Mouse (Mus musculus) limb, embryonic 10.5 days (tissue): ENCODE measurements around the gene Psmb5. TPM values are rescaled to one million over a fixed set of nuclear protein-coding genes. Genes with fewer than 3 reads are reported as not detected.

ENCODE experiments used
- DNase-seq: peaks from one replicate; pipeline ENCODE4 v3.0.0-alpha.2; 2017; ENCODE audit warnings: low spot score
- H3K27ac ChIP-seq: fragments of 300-500 bp; sonication (generic); 2 replicates; pipeline ENCODE4 v1.5.1; 2016; ENCODE audit warnings: mild to moderate bottlenecking
- H3K27me3 ChIP-seq: fragments of 300-500 bp; sonication (generic); 2 replicates; pipeline ENCODE4 v1.6.1; 2016; ENCODE audit warnings: low read depth, mild to moderate bottlenecking; ENCODE audit not compliant: poor library complexity, severe bottlenecking
- H3K36me3 ChIP-seq: fragments of 300-500 bp; sonication (generic); 2 replicates; pipeline ENCODE4 v1.6.1; 2016; ENCODE audit warnings: mild to moderate bottlenecking, moderate library complexity
- H3K4me1 ChIP-seq: fragments of 300-500 bp; sonication (generic); 2 replicates; pipeline ENCODE4 v1.6.1; 2016
- H3K4me3 ChIP-seq: fragments of 300-500 bp; sonication (generic); 2 replicates; pipeline ENCODE4 v1.5.1; 2016; ENCODE audit warnings: mild to moderate bottlenecking, moderate library complexity
- H3K9me3 ChIP-seq: fragments of 300-500 bp; sonication (generic); replicated peaks from 2 replicates; pipeline ENCODE4 v1.6.1; 2016; ENCODE audit warnings: mild to moderate bottlenecking
- WGBS: fragments of 180-500 bp; shearing (Covaris S2); methylation state at CpG from one replicate; pipeline ENCODE4 v1.1.7; 2016; 5-methylcytosine and 5-hydroxymethylcytosine counted together
- polyA plus RNA-seq: library from polyadenylated mRNA; unstranded; fragments of >200 nt; fragmentation: Nextera tagmentation; extraction: Ambion mirVana; gene quantifications from 2 replicates; pipeline ENCODE4 v1.2.1, GENCODE M21; 2016

Psmb5 gene
- polyA plus RNA-seq, 1 experiment from 2014 or later = 508 TPM

GRCm38 (mm10) chr14:54602613-54603012 is 15.2 kb downstream of the Psmb5 start:
- whole genome bisulfite sequencing = 48% methylated on average over 4 of the region's 4 CpGs
- H3K36me3 ChIP-seq = peaks cover 14% of the 10 kb centered on the region
- DNase-seq = no peak
- no peaks in the 10 kb centered on the region for H3K9me3 ChIP-seq
- H3K4me3 ChIP-seq = peak overlapping the region; percentile 70
- no peaks in the 10 kb centered on the region for H3K27me3 ChIP-seq
- peaks cover 21% of the 10 kb centered on the region for H3K4me1 ChIP-seq
- H3K27ac ChIP-seq = peak overlapping the region; percentile 96

DNA sequence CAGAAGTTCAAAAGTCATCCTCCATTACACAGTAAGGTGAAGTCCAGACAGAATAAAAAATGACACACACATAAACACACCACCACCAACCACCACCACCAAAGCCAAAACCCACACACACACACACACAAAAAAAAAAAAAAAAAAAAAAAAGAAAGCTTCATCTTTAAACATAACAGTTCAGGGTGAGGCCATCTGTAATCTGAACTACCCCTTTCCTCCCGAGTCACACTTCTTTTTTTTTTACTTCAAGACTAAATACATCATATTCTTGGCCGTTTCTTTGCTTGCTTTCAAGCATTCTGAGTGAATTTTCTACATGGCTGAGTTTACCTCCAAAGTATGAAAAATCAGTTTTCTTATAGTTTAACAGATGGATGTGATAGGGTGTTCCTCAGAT is 16.2 kb downstream of the Psmb5 start:
- no peak overlapping the region for H3K4me3 ChIP-seq
- 88% methylated on average over 2 of the region's 2 CpGs for WGBS
- no peaks in the 10 kb centered on the region for H3K9me3 ChIP-seq
- DNase-seq = no peak
- H3K4me1 ChIP-seq = peaks cover 21% of the 10 kb centered on the region
- H3K27ac ChIP-seq = no peak overlapping the region
- H3K36me3 ChIP-seq = peaks cover 14% of the 10 kb centered on the region
- H3K27me3 ChIP-seq = no peaks in the 10 kb centered on the region

- H3K9me3 ChIP-seq = no peaks in the 10 kb centered on the region
- peaks cover 12% of the 10 kb centered on the region; the same call in 1 of the 2 replicates for H3K4me1 ChIP-seq
- H3K27me3 ChIP-seq = no peaks in the 10 kb centered on the region
- no peak for DNase-seq
- no peak overlapping the region for H3K4me3 ChIP-seq
- WGBS = 74% methylated on average over 7 of the region's 7 CpGs
- peaks cover 45% of the 10 kb centered on the region for H3K36me3 ChIP-seq
- H3K27ac ChIP-seq = no peak overlapping the region
These were observed 20.7 kb downstream of the Psmb5 start for GRCm38 (mm10) chr14:54597084-54597483.

DNA sequence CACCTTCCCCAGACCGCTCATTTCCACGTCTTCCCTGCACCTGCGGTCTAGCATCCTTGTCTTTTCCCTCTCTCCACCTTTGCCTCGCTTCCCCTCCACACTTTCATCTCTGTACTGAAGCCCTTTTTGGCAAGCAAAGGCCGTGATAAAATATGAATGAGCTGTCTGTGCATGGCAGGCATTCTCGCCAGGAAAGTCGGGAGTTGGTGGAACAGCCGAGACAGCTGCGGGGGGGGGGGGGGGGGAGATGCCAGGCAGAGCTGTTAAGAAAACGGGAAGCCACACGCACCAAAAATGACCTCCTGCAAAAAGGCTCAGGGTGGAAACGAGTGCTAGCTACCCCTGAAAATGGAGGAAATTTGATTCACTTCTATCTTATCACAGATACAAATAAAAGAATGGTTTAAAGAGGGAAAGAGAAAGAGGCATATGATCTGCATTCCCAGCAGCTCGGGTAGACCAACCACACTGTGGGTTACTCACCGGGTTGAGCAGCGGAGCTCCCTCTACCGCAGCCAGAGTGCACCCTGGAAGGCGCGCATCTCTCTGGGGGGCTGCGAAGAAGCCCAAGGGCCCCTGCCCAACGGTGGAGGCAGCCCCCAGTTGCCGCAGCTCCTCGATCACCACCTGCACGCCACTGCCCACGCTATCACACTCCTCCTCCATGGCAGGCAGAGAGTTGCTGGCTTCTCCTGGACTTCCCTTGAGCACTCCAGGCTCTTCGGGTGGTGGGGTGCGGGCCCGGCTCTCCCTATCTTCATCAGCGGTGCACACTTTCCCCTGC is 23.0 kb downstream of the Psmb5 start:
- Histone ChIP-seq H3K36me3 (peaks cover 62% of the 10 kb centered on the region), H3K4me1 (peaks cover 12% of the 10 kb centered on the region; the same call in 1 of the 2 replicates), H3K4me3 (no peak overlapping the region), H3K27me3 (no peaks in the 10 kb centered on the region), H3K27ac (0 out of 2 replicates have a peak overlapping the region, but pooled peaks have one; percentile 42), H3K9me3 (no peaks in the 10 kb centered on the region)
- DNase-seq = no peak
- 74% methylated on average over 28 of the region's 28 CpGs for WGBS

DNA sequence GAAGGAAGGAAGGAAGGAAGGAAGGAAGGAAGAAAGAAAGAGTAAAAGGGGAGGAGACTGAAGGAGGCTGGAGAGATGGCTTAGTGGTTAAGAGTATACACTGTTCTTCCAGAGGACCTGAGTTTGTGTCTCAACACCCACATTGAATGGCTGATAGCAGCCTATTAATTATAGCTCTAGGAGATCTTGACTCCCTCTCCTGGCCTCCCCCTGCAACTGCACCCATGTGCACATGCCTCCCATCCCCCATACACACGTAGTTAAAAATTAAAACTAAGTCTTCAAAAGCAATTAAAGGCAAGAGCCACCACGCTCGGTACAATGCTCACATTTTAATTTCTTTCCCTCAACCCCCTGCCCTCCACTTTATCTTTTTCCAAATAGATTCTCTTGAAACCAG is 23.8 kb downstream of the Psmb5 start:
- DNase-seq = no peak
- 94% methylated on average over 3 of the region's 3 CpGs for WGBS
- H3K27ac ChIP-seq = no peak overlapping the region
- peaks cover 12% of the 10 kb centered on the region; the same call in 1 of the 2 replicates for H3K4me1 ChIP-seq
- H3K36me3 ChIP-seq = peaks cover 55% of the 10 kb centered on the region
- no peak overlapping the region for H3K4me3 ChIP-seq
- H3K27me3 ChIP-seq = no peaks in the 10 kb centered on the region
- H3K9me3 ChIP-seq = no peaks in the 10 kb centered on the region

GRCm38 (mm10) chr14:54592319-54592934 is 25.4 kb downstream of the Psmb5 start:
- H3K27me3 ChIP-seq = no peaks in the 10 kb centered on the region
- WGBS = 70% methylated on average over 10 of the region's 10 CpGs
- peak overlapping the region; percentile 58; the same call in 1 of the 2 replicates for H3K27ac ChIP-seq
- DNase-seq = no peak
- peaks cover 12% of the 10 kb centered on the region; the same call in 1 of the 2 replicates for H3K4me1 ChIP-seq
- H3K36me3 ChIP-seq = peaks cover 49% of the 10 kb centered on the region
- H3K4me3 ChIP-seq = no peak overlapping the region
- no peaks in the 10 kb centered on the region for H3K9me3 ChIP-seq

- Histone ChIP-seq H3K36me3 (peaks cover 56% of the 10 kb centered on the region), H3K4me3 (no peak overlapping the region), H3K4me1 (peaks cover 12% of the 10 kb centered on the region; the same call in 1 of the 2 replicates), H3K9me3 (no peaks in the 10 kb centered on the region), H3K27me3 (no peaks in the 10 kb centered on the region), H3K27ac (no peak overlapping the region)
- WGBS = 95% methylated on average over 16 of the region's 16 CpGs
- no peak for DNase-seq
These were observed 26.8 kb downstream of the Psmb5 start for GRCm38 (mm10) chr14:54591056-54591455.

DNA sequence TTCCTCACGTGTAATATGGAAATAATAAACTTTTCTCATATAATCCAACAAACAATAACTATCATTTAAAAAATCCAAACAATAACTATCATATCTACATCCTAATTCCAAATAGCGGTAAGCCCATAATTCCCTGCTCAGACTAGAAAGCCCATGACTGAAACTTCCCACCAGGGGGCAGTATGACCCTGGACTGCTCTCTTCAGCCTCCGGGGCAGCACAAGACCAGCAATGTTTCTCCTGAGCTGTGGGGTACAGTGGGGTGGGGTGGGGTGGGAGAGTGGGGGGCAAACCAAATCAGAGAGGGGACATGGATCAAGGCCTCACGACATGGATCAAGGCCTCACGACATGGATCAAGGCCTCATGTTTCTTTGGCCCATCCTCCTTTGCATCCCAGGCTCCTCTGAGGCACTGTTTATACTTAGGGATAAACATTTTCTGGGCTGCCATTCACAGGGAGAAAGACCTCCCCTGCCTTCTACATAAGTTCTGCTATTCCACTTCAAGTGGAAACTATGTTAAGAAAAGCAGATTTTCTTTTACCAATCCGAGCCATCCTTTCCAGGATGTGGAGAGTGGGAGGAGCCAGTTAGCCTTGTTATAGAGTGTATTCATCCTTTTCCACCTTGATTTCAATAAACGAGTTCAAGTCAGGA is 34.0 kb downstream of the Psmb5 start:
- Histone ChIP-seq H3K27me3 (no peaks in the 10 kb centered on the region), H3K9me3 (no peaks in the 10 kb centered on the region), H3K27ac (no peak overlapping the region), H3K36me3 (peaks cover 41% of the 10 kb centered on the region), H3K4me1 (no peaks in the 10 kb centered on the region), H3K4me3 (no peak overlapping the region)
- DNase-seq = peak; percentile 68
- 51% methylated on average over 7 of the region's 7 CpGs for WGBS

GRCm38 (mm10) chr14:54582536-54582935 is 35.3 kb downstream of the Psmb5 start:
- peaks cover 41% of the 10 kb centered on the region for H3K36me3 ChIP-seq
- no peak for DNase-seq
- WGBS = 93% methylated on average over 9 of the region's 9 CpGs

DNA sequence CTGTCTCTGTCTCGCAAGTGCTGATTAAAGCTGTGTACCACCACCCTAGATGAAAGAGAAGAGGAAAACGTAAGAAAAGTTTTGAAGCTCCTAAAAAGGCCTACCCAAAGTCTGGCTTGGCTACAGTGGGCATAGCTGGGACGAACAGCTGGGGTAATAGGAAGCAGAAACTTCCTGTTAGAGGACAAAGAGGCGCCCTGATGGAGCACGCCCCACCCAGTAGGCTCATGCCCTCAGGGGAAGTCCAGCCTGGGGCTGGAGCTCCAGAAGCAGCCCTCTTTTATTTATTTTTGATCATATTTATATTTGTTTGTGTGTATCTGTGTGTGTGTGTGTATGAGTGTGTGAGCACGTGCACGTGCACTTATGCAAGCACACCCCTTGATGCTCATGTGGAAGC is 38.2 kb downstream of the Psmb5 start:
- DNase-seq = no peak
- Histone ChIP-seq H3K4me1 (peaks cover 24% of the 10 kb centered on the region), H3K36me3 (peaks cover 22% of the 10 kb centered on the region), H3K9me3 (no peaks in the 10 kb centered on the region), H3K27me3 (no peaks in the 10 kb centered on the region), H3K4me3 (no peak overlapping the region), H3K27ac (no peak overlapping the region)
- 83% methylated on average over 7 of the region's 7 CpGs for WGBS

More at GRCm38 (mm10) chr14:54582536-54582935, 35.3 kb downstream of the Psmb5 start:
- Histone ChIP-seq H3K4me3 (no peak overlapping the region), H3K27ac (no peak overlapping the region), H3K9me3 (no peaks in the 10 kb centered on the region), H3K4me1 (peaks cover 4% of the 10 kb centered on the region; the same call in 1 of the 2 replicates), H3K27me3 (no peaks in the 10 kb centered on the region)

DNA sequence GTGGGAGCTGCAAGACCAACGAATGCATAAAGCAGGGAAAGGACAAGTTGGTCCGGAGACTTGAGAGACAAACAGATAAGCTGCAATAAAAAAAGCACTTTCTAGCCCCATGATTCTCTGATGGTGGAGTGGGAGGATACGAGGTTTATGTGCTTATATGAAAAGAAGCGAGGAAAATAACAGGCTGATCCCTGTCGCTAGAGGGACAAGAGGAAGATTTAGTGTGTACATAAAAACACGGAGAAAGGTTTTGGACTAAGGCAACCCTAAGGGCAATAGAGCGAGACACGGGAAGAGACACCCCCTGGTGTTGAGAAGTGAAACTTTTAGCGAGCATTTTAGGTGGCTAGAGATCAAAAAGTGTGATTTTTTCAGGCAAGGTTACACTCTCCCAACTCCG is 39.8 kb downstream of the Psmb5 start:
- DNase-seq = no peak
- 2% methylated on average over 10 of the region's 10 CpGs for WGBS
- peak overlapping the region; percentile 98 for H3K27ac ChIP-seq
- no peaks in the 10 kb centered on the region for H3K27me3 ChIP-seq
- no peaks in the 10 kb centered on the region for H3K9me3 ChIP-seq
- peak overlapping the region; percentile 98 for H3K4me3 ChIP-seq
- H3K36me3 ChIP-seq = peaks cover 25% of the 10 kb centered on the region
- peaks cover 39% of the 10 kb centered on the region for H3K4me1 ChIP-seq

GRCm38 (mm10) chr14:54577089-54577982 is 40.5 kb downstream of the Psmb5 start, which contains the start of gene Ajuba:
Gene Ajuba, minus strand, starts transcription at chr14:54577558.
- Histone ChIP-seq H3K4me3 (peak within 1 kb of the TSS; percentile 98), H3K9me3 (no peaks in the 10 kb centered on the region), H3K4me1 (peaks cover 47% of the 10 kb centered on the region), H3K36me3 (peaks cover 26% of the 10 kb centered on the region), H3K27ac (peak within 1 kb of the TSS; percentile 98), H3K27me3 (no peaks in the 10 kb centered on the region)
- peak; percentile 94 for DNase-seq
- under 1% methylated on average over 66 of the region's 66 CpGs for WGBS
